Mouse (Mus musculus): ENCODE results near the gene Ablim1. TPM values are rescaled to one million over a fixed set of nuclear protein-coding genes. Genes with fewer than 3 reads are reported as not detected.

Gene Ablim1
- 8.5 and 9.3 TPM in 2 replicates for polyA plus RNA-seq (2012; rRNA removed)

GRCm38 (mm10) chr19:57314346-57315012, at the start of gene Ablim1:
TSS of gene Ablim1 (minus strand) at chr19:57314919.

GRCm38 (mm10) chr19:57360341-57361130, 45.8 kb upstream of the Ablim1 start, which contains the start of gene Fam160b1:
TSS of gene Fam160b1 (plus strand) at chr19:57360680.

DNA sequence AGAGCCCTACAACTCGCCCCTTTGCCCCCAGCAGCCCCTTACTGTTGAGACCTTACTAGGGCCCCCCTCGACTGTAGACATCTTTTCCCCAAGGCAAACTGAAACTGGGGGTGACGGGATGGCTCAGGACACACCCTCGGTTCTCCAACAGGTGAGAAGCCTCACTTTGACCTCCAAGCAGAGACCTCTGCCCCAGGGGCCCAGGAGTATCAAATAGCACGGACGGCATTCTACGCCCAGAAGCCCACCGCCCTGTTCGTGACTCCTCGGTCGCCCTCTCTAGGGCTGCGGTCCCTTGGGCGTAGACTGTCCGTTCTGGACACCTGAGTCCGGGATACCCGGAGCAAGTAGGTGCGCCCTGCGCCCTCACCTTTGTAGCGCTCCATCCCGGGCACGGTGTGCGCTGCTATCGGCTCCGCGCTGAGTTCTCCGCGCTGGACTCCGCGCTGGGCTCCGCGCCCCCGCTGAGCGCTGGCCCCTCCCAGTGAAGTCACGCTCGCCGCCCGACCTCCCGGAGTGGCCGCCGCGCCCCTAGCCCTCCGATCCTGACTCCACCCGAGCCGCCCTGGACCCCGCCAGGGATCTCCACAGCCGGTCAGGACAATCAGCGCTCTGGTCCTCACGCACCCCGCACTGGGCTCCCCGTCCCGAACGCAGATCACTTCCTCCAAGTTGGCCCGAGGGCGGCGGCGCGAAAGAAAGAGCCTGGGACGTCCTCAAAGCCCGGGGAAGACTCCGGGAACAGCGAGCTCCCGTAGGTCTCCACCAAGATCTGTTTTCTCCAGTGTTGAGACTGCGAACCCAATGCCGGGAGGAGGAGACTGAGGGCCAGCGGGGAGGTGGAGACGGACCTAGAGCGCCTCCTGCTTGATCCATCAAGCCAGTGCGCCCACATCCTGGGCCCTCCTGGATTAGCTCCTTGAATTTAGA, 306.7 kb downstream of the Ablim1 start, which contains the start of gene Afap1l2:
Gene Afap1l2 (minus strand): TSS at position 448 of the 930 bp plus-strand sequence.

Other genes starting within 250 kb of the Ablim1 start
- 8.8 and 11.1 TPM in 2 replicates for gene Fam160b1, start 45.8 kb upstream of the Ablim1 start, polyA plus RNA-seq (2012; rRNA removed)
- 7.3 and 8.7 TPM in 2 replicates for gene Trub1, start 138.0 kb upstream of the Ablim1 start, polyA plus RNA-seq (2012; rRNA removed)

All from liver, embryonic 18 days (tissue).